Mouse (Mus musculus) kidney, embryonic 16.5 days (tissue): Measurements from ENCODE around the gene Kcnk3. TPM values are rescaled to one million over a fixed set of nuclear protein-coding genes. Genes with fewer than 3 reads are reported as not detected.

Source experiments
- ATAC-seq: fragments of 200-750 bp; cut with Nextera tagmentation; 2 replicates; pipeline ENCODE4 v1.8.0; 2017; ENCODE audit warnings: moderate TSS enrichment; ENCODE audit not compliant: low FRiP score, low TSS enrichment
- H3K27ac ChIP-seq: fragments of 300-500 bp; sonication (generic); 2 replicates; pipeline ENCODE4 v1.5.1; 2014; ENCODE audit warnings: low read length
- H3K27me3 ChIP-seq: fragments of 300-500 bp; sonication (generic); 2 replicates; pipeline ENCODE4 v1.6.1; 2014; ENCODE audit warnings: low read length, control low read depth, mixed read lengths; ENCODE audit not compliant: insufficient read depth
- H3K36me3 ChIP-seq: fragments of 300-500 bp; sonication (generic); 2 replicates; pipeline ENCODE4 v1.6.1; 2014; ENCODE audit warnings: low read length, control low read depth, mixed read lengths; ENCODE audit not compliant: insufficient read depth
- H3K4me1 ChIP-seq: fragments of 300-500 bp; sonication (generic); 2 replicates; pipeline ENCODE4 v1.6.1; 2014; ENCODE audit warnings: low read length, control low read depth, mixed read lengths; ENCODE audit not compliant: insufficient read depth
- H3K4me2 ChIP-seq: fragments of 300-500 bp; sonication (generic); replicated peaks from 2 replicates; pipeline ENCODE4 v1.6.1; 2014; ENCODE audit warnings: low read depth, low read length
- H3K4me3 ChIP-seq: fragments of 300-500 bp; sonication (generic); 2 replicates; pipeline ENCODE4 v1.5.1; 2014; ENCODE audit warnings: mild to moderate bottlenecking, low read length
- H3K9ac ChIP-seq: fragments of 300-500 bp; sonication (generic); replicated peaks from 2 replicates; pipeline ENCODE4 v1.6.1; 2014; ENCODE audit warnings: low read length
- H3K9me3 ChIP-seq: fragments of 300-500 bp; sonication (generic); 2 replicates; pipeline ENCODE4 v1.6.1; 2016; ENCODE audit warnings: low read length, control low read depth
- WGBS: fragments of 180-500 bp; shearing (Covaris S2); extraction: QIAGEN DNeasy Blood & Tissue Kit; methylation state at CpG from one replicate; pipeline ENCODE4 v1.1.7; 2014; 5-methylcytosine and 5-hydroxymethylcytosine counted together
- polyA plus RNA-seq: library from polyadenylated mRNA; unstranded; fragments of >200 nt; fragmentation: Nextera tagmentation; extraction: Ambion mirVana; gene quantifications from 2 replicates; pipeline ENCODE4 v1.2.1, GENCODE M21; 2015

Kcnk3 gene
- polyA plus RNA-seq, 1 experiment from 2014 or later = 5.5 TPM

GRCm38 (mm10) chr5:30609918-30610645 is 22.1 kb downstream of the Kcnk3 start:
- no peaks in the 10 kb centered on the region for H3K36me3 ChIP-seq
- H3K4me3 ChIP-seq = no peak overlapping the region
- H3K27ac ChIP-seq = no peak overlapping the region
- peaks cover 6% of the 10 kb centered on the region; the same call in 1 of the 2 replicates for H3K4me1 ChIP-seq
- no peak overlapping the region for H3K4me2 ChIP-seq
- no peak overlapping the region for H3K9ac ChIP-seq
- no peaks in the 10 kb centered on the region for H3K27me3 ChIP-seq
- no peak for ATAC-seq
- WGBS = 83% methylated on average over 8 of the region's 8 CpGs
- no peaks in the 10 kb centered on the region for H3K9me3 ChIP-seq

- Histone ChIP-seq H3K4me3 (no peak overlapping the region), H3K9ac (no peak overlapping the region), H3K27me3 (no peaks in the 10 kb centered on the region), H3K27ac (no peak overlapping the region), H3K9me3 (no peaks in the 10 kb centered on the region), H3K36me3 (no peaks in the 10 kb centered on the region), H3K4me1 (peaks cover 10% of the 10 kb centered on the region; the same call in 1 of the 2 replicates), H3K4me2 (no peak overlapping the region)
- no peak for ATAC-seq
- WGBS = 36% methylated on average over 1 of the region's 1 CpGs
Observed at GRCm38 (mm10) chr5:30611091-30611490, 23.1 kb downstream of the Kcnk3 start.

GRCm38 (mm10) chr5:30611689-30612088 is 23.7 kb downstream of the Kcnk3 start:
- Histone ChIP-seq H3K4me3 (no peak overlapping the region), H3K27me3 (no peaks in the 10 kb centered on the region), H3K9me3 (no peaks in the 10 kb centered on the region), H3K36me3 (no peaks in the 10 kb centered on the region), H3K4me1 (peaks cover 10% of the 10 kb centered on the region; the same call in 1 of the 2 replicates), H3K27ac (no peak overlapping the region), H3K4me2 (no peak overlapping the region), H3K9ac (no peak overlapping the region)
- ATAC-seq = no peak
- 24% methylated on average over 3 of the region's 3 CpGs for WGBS

DNA sequence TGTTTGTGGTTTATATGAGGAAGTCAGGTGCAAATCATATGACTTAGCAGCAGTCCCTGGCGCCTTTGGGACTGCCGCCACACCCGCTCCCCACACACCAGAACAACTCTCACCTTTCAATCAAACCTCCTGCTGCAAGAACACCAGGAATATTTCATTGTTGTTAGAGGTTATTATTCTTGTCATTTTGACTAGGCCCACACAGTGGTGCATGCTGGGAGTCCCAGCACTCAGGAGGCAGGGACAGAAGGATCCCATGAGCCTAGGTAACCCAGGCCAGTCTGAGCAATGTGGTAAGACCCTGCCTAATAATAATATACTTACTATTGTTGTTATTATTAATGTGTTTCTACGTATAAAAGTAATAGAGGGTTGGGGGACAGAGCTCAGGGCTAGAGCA is 24.6 kb downstream of the Kcnk3 start:
- H3K9ac ChIP-seq = no peak overlapping the region
- no peaks in the 10 kb centered on the region; the same call in 1 of the 2 replicates for H3K27me3 ChIP-seq
- no peaks in the 10 kb centered on the region for H3K9me3 ChIP-seq
- H3K36me3 ChIP-seq = no peaks in the 10 kb centered on the region
- WGBS = 86% methylated on average over 4 of the region's 4 CpGs
- H3K4me1 ChIP-seq = peaks cover 10% of the 10 kb centered on the region; the same call in 1 of the 2 replicates
- H3K4me2 ChIP-seq = no peak overlapping the region
- no peak overlapping the region for H3K4me3 ChIP-seq
- no peak overlapping the region for H3K27ac ChIP-seq
- ATAC-seq = no peak

DNA sequence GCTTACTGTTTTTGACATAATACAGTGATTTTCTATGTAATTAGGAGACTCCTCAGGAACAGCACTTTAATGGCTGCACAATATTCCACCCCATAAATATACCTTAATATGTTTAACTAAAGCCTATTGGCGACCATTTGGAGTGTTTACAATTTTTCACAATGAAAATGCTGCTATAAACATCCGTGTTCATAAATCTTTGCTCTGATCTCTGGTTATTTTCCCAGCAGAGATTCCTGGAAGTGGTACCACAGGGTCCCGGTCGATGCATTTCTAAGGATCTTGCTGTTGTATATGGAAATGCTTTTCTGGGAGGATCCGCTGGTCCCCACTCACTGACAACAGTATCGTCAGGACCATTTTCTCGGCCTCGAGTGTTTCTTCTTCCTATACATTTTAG is 25.3 kb downstream of the Kcnk3 start:
- H3K36me3 ChIP-seq = no peaks in the 10 kb centered on the region
- no peak overlapping the region for H3K4me3 ChIP-seq
- H3K9ac ChIP-seq = no peak overlapping the region
- 83% methylated on average over 8 of the region's 8 CpGs for WGBS
- H3K27ac ChIP-seq = no peak overlapping the region
- ATAC-seq = no peak
- H3K4me1 ChIP-seq = peaks cover 12% of the 10 kb centered on the region; the same call in 1 of the 2 replicates
- no peaks in the 10 kb centered on the region for H3K9me3 ChIP-seq
- H3K4me2 ChIP-seq = no peak overlapping the region
- H3K27me3 ChIP-seq = no peaks in the 10 kb centered on the region; the same call in 1 of the 2 replicates

GRCm38 (mm10) chr5:30614221-30614620 is 26.3 kb downstream of the Kcnk3 start:
- Histone ChIP-seq H3K36me3 (no peaks in the 10 kb centered on the region), H3K9me3 (no peaks in the 10 kb centered on the region), H3K4me3 (no peak overlapping the region), H3K4me1 (peaks cover 12% of the 10 kb centered on the region; the same call in 1 of the 2 replicates), H3K9ac (no peak overlapping the region), H3K4me2 (no peak overlapping the region), H3K27me3 (no peaks in the 10 kb centered on the region; the same call in 1 of the 2 replicates), H3K27ac (no peak overlapping the region)
- ATAC-seq = peak; percentile 46
- 11% methylated on average over 1 of the region's 1 CpGs for WGBS

DNA sequence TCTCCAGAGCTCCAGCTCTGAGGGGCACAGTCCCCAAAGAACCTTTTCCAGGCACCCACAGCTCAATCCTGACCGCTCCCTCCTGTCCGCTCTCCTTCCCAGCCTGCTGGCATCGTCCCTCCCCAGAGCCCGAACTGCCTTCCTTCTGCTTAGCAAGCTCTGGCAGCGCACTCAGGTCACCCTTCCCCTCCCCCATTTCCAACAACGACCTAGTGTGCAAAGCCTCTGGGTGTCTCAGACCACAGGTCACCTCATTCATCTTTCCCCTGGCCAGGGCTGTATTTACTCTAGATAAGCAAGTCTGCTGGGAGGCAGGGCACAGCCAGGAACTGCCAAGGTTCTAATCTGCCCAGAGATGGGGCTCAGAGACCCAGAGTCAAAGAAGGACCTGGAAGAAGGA is 27.4 kb downstream of the Kcnk3 start:
- Histone ChIP-seq H3K9me3 (no peaks in the 10 kb centered on the region), H3K4me1 (peaks cover 12% of the 10 kb centered on the region; the same call in 1 of the 2 replicates), H3K36me3 (no peaks in the 10 kb centered on the region), H3K27me3 (no peaks in the 10 kb centered on the region; the same call in 1 of the 2 replicates), H3K4me2 (no peak overlapping the region), H3K4me3 (no peak overlapping the region), H3K9ac (no peak overlapping the region), H3K27ac (no peak overlapping the region)
- 55% methylated on average over 6 of the region's 6 CpGs for WGBS
- ATAC-seq = no peak

GRCm38 (mm10) chr5:30615819-30616218 is 27.8 kb downstream of the Kcnk3 start:
- Histone ChIP-seq H3K9ac (no peak overlapping the region), H3K4me1 (peaks cover 12% of the 10 kb centered on the region; the same call in 1 of the 2 replicates), H3K4me2 (no peak overlapping the region), H3K36me3 (no peaks in the 10 kb centered on the region), H3K9me3 (no peaks in the 10 kb centered on the region), H3K27ac (no peak overlapping the region), H3K27me3 (no peaks in the 10 kb centered on the region; the same call in 1 of the 2 replicates), H3K4me3 (no peak overlapping the region)
- 74% methylated on average over 4 of the region's 4 CpGs for WGBS
- ATAC-seq = no peak

DNA sequence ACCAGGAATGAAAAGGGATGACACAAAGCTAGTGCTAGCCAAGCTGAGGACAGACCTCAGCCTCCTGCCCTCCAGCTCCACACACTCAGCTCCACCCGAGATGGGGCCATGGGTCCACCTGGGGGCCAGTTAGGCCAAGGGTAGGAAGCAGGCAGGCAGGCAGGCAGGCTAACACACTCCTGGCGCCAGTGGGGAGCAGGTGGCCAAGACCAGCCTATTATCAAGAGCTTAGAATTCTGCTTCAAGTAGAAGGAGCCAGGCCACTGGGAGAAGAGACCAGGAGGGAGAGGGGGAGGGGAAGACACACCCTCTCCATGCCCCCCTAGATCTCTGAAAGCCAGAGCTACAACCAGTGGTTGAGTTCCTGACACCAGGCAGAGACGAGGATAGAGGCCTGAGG is 28.7 kb downstream of the Kcnk3 start:
- Histone ChIP-seq H3K4me1 (peaks cover 13% of the 10 kb centered on the region; the same call in 1 of the 2 replicates), H3K27me3 (no peaks in the 10 kb centered on the region; the same call in 1 of the 2 replicates)
- no peak for ATAC-seq

GRCm38 (mm10) chr5:30617357-30617756 is 29.4 kb downstream of the Kcnk3 start:
- Histone ChIP-seq H3K4me3 (no peak overlapping the region), H3K27me3 (peaks cover 4% of the 10 kb centered on the region), H3K36me3 (no peaks in the 10 kb centered on the region), H3K9ac (no peak overlapping the region), H3K9me3 (no peaks in the 10 kb centered on the region), H3K4me1 (peaks cover 20% of the 10 kb centered on the region), H3K27ac (no peak overlapping the region), H3K4me2 (no peak overlapping the region)
- no peak for ATAC-seq
- WGBS = 22% methylated on average over 3 of the region's 3 CpGs

More for the DNA sequence above, 28.7 kb downstream of the Kcnk3 start:
- H3K9me3 ChIP-seq = no peaks in the 10 kb centered on the region
- H3K36me3 ChIP-seq = no peaks in the 10 kb centered on the region
- 42% methylated on average over 3 of the region's 3 CpGs for WGBS
- no peak overlapping the region for H3K4me3 ChIP-seq
- H3K27ac ChIP-seq = no peak overlapping the region
- no peak overlapping the region for H3K4me2 ChIP-seq
- no peak overlapping the region for H3K9ac ChIP-seq
